Mouse (Mus musculus): ENCODE results near the gene Ccdc86.

The Ccdc86 gene

GRCm38 (mm10) chr19:10937110-10937563 lies 11.9 kb downstream of the Ccdc86 start, which contains the start of gene Ptgdr2:
TSS of gene Ptgdr2 (plus strand) at chr19:10937160.
- H3K27me3 ChIP-seq (ENCODE audit: control insufficient read depth, insufficient read depth, low read length, poor library complexity, severe bottlenecking), result no peaks in the 10 kb centered on the region
- no peaks in the 10 kb centered on the region for H3K36me3 ChIP-seq (ENCODE audit: control insufficient read depth, insufficient read depth, low read length, poor library complexity, severe bottlenecking)
- no peak for DNase-seq (ENCODE audit: low read depth, low spot score)

GRCm38 (mm10) chr19:10936077-10936476 lies 13.0 kb downstream of the Ccdc86 start:
- no peaks in the 10 kb centered on the region for H3K36me3 ChIP-seq (ENCODE audit: control insufficient read depth, insufficient read depth, low read length, poor library complexity, severe bottlenecking)
- H3K27me3 ChIP-seq (ENCODE audit: control insufficient read depth, insufficient read depth, low read length, poor library complexity, severe bottlenecking), result no peaks in the 10 kb centered on the region
- no peak for DNase-seq (ENCODE audit: low read depth, low spot score)

GRCm38 (mm10) chr19:10935029-10935428 lies 14.0 kb downstream of the Ccdc86 start:
- no peaks in the 10 kb centered on the region for H3K36me3 ChIP-seq (ENCODE audit: control insufficient read depth, insufficient read depth, low read length, poor library complexity, severe bottlenecking)
- DNase-seq (ENCODE audit: low read depth, low spot score), result no peak

GRCm38 (mm10) chr19:10930641-10931040 lies 18.4 kb downstream of the Ccdc86 start:
- no peak for DNase-seq (ENCODE audit: low read depth, low spot score)
- no peaks in the 10 kb centered on the region for H3K36me3 ChIP-seq (ENCODE audit: control insufficient read depth, insufficient read depth, low read length, poor library complexity, severe bottlenecking)
- H3K27me3 ChIP-seq (ENCODE audit: control insufficient read depth, insufficient read depth, low read length, poor library complexity, severe bottlenecking), result no peaks in the 10 kb centered on the region

More at GRCm38 (mm10) chr19:10935029-10935428, 14.0 kb downstream of the Ccdc86 start:
- no peaks in the 10 kb centered on the region for H3K27me3 ChIP-seq (ENCODE audit: control insufficient read depth, insufficient read depth, low read length, poor library complexity, severe bottlenecking)

- DNase-seq (ENCODE audit: low read depth, low spot score), result no peak
- no peaks in the 10 kb centered on the region for H3K36me3 ChIP-seq (ENCODE audit: control insufficient read depth, insufficient read depth, low read length, poor library complexity, severe bottlenecking)
- H3K27me3 ChIP-seq (ENCODE audit: control insufficient read depth, insufficient read depth, low read length, poor library complexity, severe bottlenecking), result no peaks in the 10 kb centered on the region
Observed at GRCm38 (mm10) chr19:10926666-10927065, 22.4 kb downstream of the Ccdc86 start.

GRCm38 (mm10) chr19:10926123-10926621 lies 22.9 kb downstream of the Ccdc86 start:
- Histone ChIP-seq H3K36me3 (ENCODE audit: control insufficient read depth, insufficient read depth, low read length, poor library complexity, severe bottlenecking) (no peaks in the 10 kb centered on the region), H3K27me3 (ENCODE audit: control insufficient read depth, insufficient read depth, low read length, poor library complexity, severe bottlenecking) (no peaks in the 10 kb centered on the region)
- no peak for DNase-seq (ENCODE audit: low read depth, low spot score)

GRCm38 (mm10) chr19:10924220-10924619 lies 24.8 kb downstream of the Ccdc86 start:
- no peaks in the 10 kb centered on the region for H3K36me3 ChIP-seq (ENCODE audit: control insufficient read depth, insufficient read depth, low read length, poor library complexity, severe bottlenecking)
- DNase-seq (ENCODE audit: low read depth, low spot score), result no peak
- no peaks in the 10 kb centered on the region for H3K27me3 ChIP-seq (ENCODE audit: control insufficient read depth, insufficient read depth, low read length, poor library complexity, severe bottlenecking)

GRCm38 (mm10) chr19:10921058-10921457 lies 28.0 kb downstream of the Ccdc86 start:
- Histone ChIP-seq H3K36me3 (ENCODE audit: control insufficient read depth, insufficient read depth, low read length, poor library complexity, severe bottlenecking) (no peaks in the 10 kb centered on the region), H3K27me3 (ENCODE audit: control insufficient read depth, insufficient read depth, low read length, poor library complexity, severe bottlenecking) (no peaks in the 10 kb centered on the region)
- DNase-seq (ENCODE audit: low read depth, low spot score), result no peak

- Histone ChIP-seq H3K27me3 (ENCODE audit: control insufficient read depth, insufficient read depth, low read length, poor library complexity, severe bottlenecking) (no peaks in the 10 kb centered on the region), H3K36me3 (ENCODE audit: control insufficient read depth, insufficient read depth, low read length, poor library complexity, severe bottlenecking) (no peaks in the 10 kb centered on the region)
- DNase-seq (ENCODE audit: low read depth, low spot score), result no peak
Observed at GRCm38 (mm10) chr19:10920532-10920931, 28.5 kb downstream of the Ccdc86 start, which contains the start of gene Zp1. TSS of gene Zp1 (minus strand) at chr19:10920632.

- H3K36me3 ChIP-seq (ENCODE audit: control insufficient read depth, insufficient read depth, low read length, poor library complexity, severe bottlenecking), result no peaks in the 10 kb centered on the region
- DNase-seq (ENCODE audit: low read depth, low spot score), result no peak
- H3K27me3 ChIP-seq (ENCODE audit: control insufficient read depth, insufficient read depth, low read length, poor library complexity, severe bottlenecking), result no peaks in the 10 kb centered on the region
Observed at GRCm38 (mm10) chr19:10918321-10918991, 30.6 kb downstream of the Ccdc86 start.

GRCm38 (mm10) chr19:10916506-10916905 lies 32.6 kb downstream of the Ccdc86 start:
- DNase-seq (ENCODE audit: low read depth, low spot score), result no peak
- Histone ChIP-seq H3K36me3 (ENCODE audit: control insufficient read depth, insufficient read depth, low read length, poor library complexity, severe bottlenecking) (no peaks in the 10 kb centered on the region), H3K27me3 (ENCODE audit: control insufficient read depth, insufficient read depth, low read length, poor library complexity, severe bottlenecking) (no peaks in the 10 kb centered on the region)

GRCm38 (mm10) chr19:10914870-10915269 lies 34.2 kb downstream of the Ccdc86 start:
- DNase-seq (ENCODE audit: low read depth, low spot score), result no peak

GRCm38 (mm10) chr19:10914291-10914690 lies 34.8 kb downstream of the Ccdc86 start:
- Histone ChIP-seq H3K36me3 (ENCODE audit: control insufficient read depth, insufficient read depth, low read length, poor library complexity, severe bottlenecking) (no peaks in the 10 kb centered on the region), H3K27me3 (ENCODE audit: control insufficient read depth, insufficient read depth, low read length, poor library complexity, severe bottlenecking) (no peaks in the 10 kb centered on the region)
- peak; percentile 69 for DNase-seq (ENCODE audit: low read depth, low spot score)

More at GRCm38 (mm10) chr19:10914870-10915269, 34.2 kb downstream of the Ccdc86 start:
- Histone ChIP-seq H3K36me3 (ENCODE audit: control insufficient read depth, insufficient read depth, low read length, poor library complexity, severe bottlenecking) (no peaks in the 10 kb centered on the region), H3K27me3 (ENCODE audit: control insufficient read depth, insufficient read depth, low read length, poor library complexity, severe bottlenecking) (no peaks in the 10 kb centered on the region)

- no peak for DNase-seq (ENCODE audit: low read depth, low spot score)
- no peaks in the 10 kb centered on the region for H3K36me3 ChIP-seq (ENCODE audit: control insufficient read depth, insufficient read depth, low read length, poor library complexity, severe bottlenecking)
- H3K27me3 ChIP-seq (ENCODE audit: control insufficient read depth, insufficient read depth, low read length, poor library complexity, severe bottlenecking), result no peaks in the 10 kb centered on the region
Observed at GRCm38 (mm10) chr19:10909087-10909721, 39.9 kb downstream of the Ccdc86 start.

- H3K36me3 ChIP-seq (ENCODE audit: control insufficient read depth, insufficient read depth, low read length, poor library complexity, severe bottlenecking), result peaks cover 2% of the 10 kb centered on the region; the same call in 1 of the 2 replicates
- no peaks in the 10 kb centered on the region for H3K27me3 ChIP-seq (ENCODE audit: control insufficient read depth, insufficient read depth, low read length, poor library complexity, severe bottlenecking)
- DNase-seq (ENCODE audit: low read depth, low spot score), result peak; percentile 72
Observed at GRCm38 (mm10) chr19:10907891-10908290, 41.2 kb downstream of the Ccdc86 start.

All from splenic B cell, adult 2 months (primary cell).